Mouse (Mus musculus): ENCODE results near the gene Bckdk. TPM values are rescaled to one million over a fixed set of nuclear protein-coding genes. Genes with fewer than 3 reads are reported as not detected.

Gene Bckdk
- polyA plus RNA-seq, 1 experiment from 2014 or later = 152 TPM

Other genes starting within 250 kb of the Bckdk start
- gene Bcl7c, start 195.1 kb upstream of the Bckdk start, polyA plus RNA-seq (2014; fragmentation: Nextera tagmentation; extraction: Ambion mirVana) = 57.8 and 65.2 TPM in 2 replicates
- gene Ctf1, start 191.3 kb upstream of the Bckdk start, polyA plus RNA-seq (2014; fragmentation: Nextera tagmentation; extraction: Ambion mirVana) = 20.1 and 22.1 TPM in 2 replicates
- 0.32 and 0.66 TPM in 2 replicates for gene Ctf2, start 171.9 kb upstream of the Bckdk start, polyA plus RNA-seq (2014; fragmentation: Nextera tagmentation; extraction: Ambion mirVana)
- 3.9 and 6.2 TPM in 2 replicates for gene Fbxl19, start 159.5 kb upstream of the Bckdk start, polyA plus RNA-seq (2014; fragmentation: Nextera tagmentation; extraction: Ambion mirVana)
- gene Orai3, start 134.3 kb upstream of the Bckdk start, polyA plus RNA-seq (2014; fragmentation: Nextera tagmentation; extraction: Ambion mirVana) = 19.6 and 24.8 TPM in 2 replicates
- 31.2 and 32.1 TPM in 2 replicates for gene Setd1a, start 127.4 kb upstream of the Bckdk start, polyA plus RNA-seq (2014; fragmentation: Nextera tagmentation; extraction: Ambion mirVana)
- not detected in 2 replicates for gene Gm49388, start 118.5 kb upstream of the Bckdk start, polyA plus RNA-seq (2014; fragmentation: Nextera tagmentation; extraction: Ambion mirVana)
- gene Hsd3b7, start 103.5 kb upstream of the Bckdk start, polyA plus RNA-seq (2014; fragmentation: Nextera tagmentation; extraction: Ambion mirVana) = 21.1 and 22.7 TPM in 2 replicates
- 29.1 and 29.7 TPM in 2 replicates for gene Stx4a, start 79.8 kb upstream of the Bckdk start, polyA plus RNA-seq (2014; fragmentation: Nextera tagmentation; extraction: Ambion mirVana)
- 5.3 and 6.3 TPM in 2 replicates for gene Stx1b, start 79.5 kb upstream of the Bckdk start, polyA plus RNA-seq (2014; fragmentation: Nextera tagmentation; extraction: Ambion mirVana)
- gene Zfp646, start 27.9 kb upstream of the Bckdk start, polyA plus RNA-seq (2014; fragmentation: Nextera tagmentation; extraction: Ambion mirVana) = 17.1 and 18.9 TPM in 2 replicates
- 13.7 and 18.0 TPM in 2 replicates for gene Zfp668, start 27.3 kb upstream of the Bckdk start, polyA plus RNA-seq (2014; fragmentation: Nextera tagmentation; extraction: Ambion mirVana)
- gene Prss53, start 13.1 kb upstream of the Bckdk start, polyA plus RNA-seq (2014; fragmentation: Nextera tagmentation; extraction: Ambion mirVana) = 0.95 and 1.4 TPM in 2 replicates
- gene Gm21974, start 8.6 kb upstream of the Bckdk start, polyA plus RNA-seq (2014; fragmentation: Nextera tagmentation; extraction: Ambion mirVana) = not detected in 2 replicates
- gene Vkorc1, start 8.5 kb upstream of the Bckdk start, polyA plus RNA-seq (2014; fragmentation: Nextera tagmentation; extraction: Ambion mirVana) = 158 and 184 TPM in 2 replicates
- gene Kat8, start 8.4 kb downstream of the Bckdk start, polyA plus RNA-seq (2014; fragmentation: Nextera tagmentation; extraction: Ambion mirVana) = 40.3 and 43.0 TPM in 2 replicates
- gene Prss8, start 26.0 kb downstream of the Bckdk start, polyA plus RNA-seq (2014; fragmentation: Nextera tagmentation; extraction: Ambion mirVana) = 48.2 and 55.5 TPM in 2 replicates
- gene Prss36, start 42.6 kb downstream of the Bckdk start, polyA plus RNA-seq (2014; fragmentation: Nextera tagmentation; extraction: Ambion mirVana) = 8.2 and 8.5 TPM in 2 replicates
- 71.4 and 72.4 TPM in 2 replicates for gene Fus, start 63.4 kb downstream of the Bckdk start, polyA plus RNA-seq (2014; fragmentation: Nextera tagmentation; extraction: Ambion mirVana)
- gene Pycard, start 89.8 kb downstream of the Bckdk start, polyA plus RNA-seq (2014; fragmentation: Nextera tagmentation; extraction: Ambion mirVana) = 71.4 and 74.6 TPM in 2 replicates
- 0.19 TPM in 1 of 2 replicates, not detected in the other for gene Trim72, start 99.9 kb downstream of the Bckdk start, polyA plus RNA-seq (2014; fragmentation: Nextera tagmentation; extraction: Ambion mirVana)
- 0.77 TPM in 2 replicates for gene Itgam, start 158.6 kb downstream of the Bckdk start, polyA plus RNA-seq (2014; fragmentation: Nextera tagmentation; extraction: Ambion mirVana)
- gene Gm49368, start 158.6 kb downstream of the Bckdk start, polyA plus RNA-seq (2014; fragmentation: Nextera tagmentation; extraction: Ambion mirVana) = not detected in 2 replicates
- 0.17 TPM in 1 of 2 replicates, not detected in the other for gene Itgax, start 225.5 kb downstream of the Bckdk start, polyA plus RNA-seq (2014; fragmentation: Nextera tagmentation; extraction: Ambion mirVana)